Mouse (Mus musculus): ENCODE measurements at regions not wholly inside any gene's neighbourhood (a gene's known extent, or its start where the extent isn't known, plus 50 kb on each side); places are given as distances from the start of the nearest gene placed in this dataset.

- TF ChIP-seq CTCF (IDR thresholded peaks at IDR 0.05; ENCODE audit: extremely low read depth, insufficient read depth, insufficient read length, insufficient replicate concordance) (no peak), POLR2A (IDR thresholded peaks at IDR 0.05; ENCODE audit: low read depth, low read length) (no peak)
Observed at GRCm38 (mm10) chr4:125201638-125202325, 74.1 kb upstream of the Zc3h12a start.

Data from spleen, adult 2 months (tissue).